Mouse (Mus musculus): ENCODE results near the gene Rnase11.

Rnase11 gene

GRCm38 (mm10) chr14:51085086-51085485, 35.1 kb upstream of the Rnase11 start:
- in situ Hi-C loops (cut with MboI; ENCODE audit: low pct_unique_long_range_greater_than_20kb in 1 of 2, low sequenced_read_pairs in 2 of 2, unreplicated experiment in 1 of 2): loop anchor here in 1 of 2 experiments (10.0 kb wide), 1 partner anchor 280 kb away; the partner anchor contains the start of genes Ccnb1ip1 and Parp2

GRCm38 (mm10) chr14:51083805-51084204, 33.8 kb upstream of the Rnase11 start:
- in situ Hi-C loops (cut with MboI; ENCODE audit: low pct_unique_long_range_greater_than_20kb in 1 of 2, low sequenced_read_pairs in 2 of 2, unreplicated experiment in 1 of 2): loop anchor here in 1 of 2 experiments (10.0 kb wide), 1 partner anchor 279 kb away; the partner anchor contains the start of genes Ccnb1ip1 and Parp2

- in situ Hi-C loops (cut with MboI; ENCODE audit: low pct_unique_long_range_greater_than_20kb in 1 of 2, low sequenced_read_pairs in 2 of 2, unreplicated experiment in 1 of 2): loop anchor here in 1 of 2 experiments (10.0 kb wide), 1 partner anchor 278 kb away; the partner anchor contains the start of genes Ccnb1ip1 and Parp2
Observed at GRCm38 (mm10) chr14:51082599-51083581, 32.9 kb upstream of the Rnase11 start.

DNA sequence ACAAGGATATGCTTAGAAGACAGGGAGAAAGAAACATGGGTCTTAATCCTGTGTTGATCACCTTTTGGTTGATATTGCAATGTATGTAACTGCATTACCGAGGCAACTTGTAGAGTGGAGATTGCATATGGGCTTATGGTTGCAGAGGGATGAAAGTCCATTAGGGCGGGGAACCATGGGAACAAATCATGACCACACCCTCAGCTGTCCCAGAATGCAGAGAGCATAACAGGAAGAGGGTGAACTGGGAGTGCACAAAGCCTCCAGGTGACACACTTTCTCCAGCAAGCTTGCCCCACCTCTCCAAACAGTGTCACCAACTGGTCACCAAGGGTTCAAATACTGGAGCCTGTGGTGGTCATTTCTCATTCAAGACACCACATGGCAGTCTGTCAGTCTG, 31.1 kb upstream of the Rnase11 start:
- in situ Hi-C loops (cut with MboI; ENCODE audit: low pct_unique_long_range_greater_than_20kb in 1 of 2, low sequenced_read_pairs in 2 of 2, unreplicated experiment in 1 of 2): loop anchor here in 1 of 2 experiments (10.0 kb wide), 1 partner anchor 276 kb away; the partner anchor contains the start of genes Ccnb1ip1 and Parp2

- in situ Hi-C loops (cut with MboI; ENCODE audit: low pct_unique_long_range_greater_than_20kb in 1 of 2, low sequenced_read_pairs in 2 of 2, unreplicated experiment in 1 of 2): no loop called here
Observed at GRCm38 (mm10) chr14:51079180-51079579, 29.2 kb upstream of the Rnase11 start.

DNA sequence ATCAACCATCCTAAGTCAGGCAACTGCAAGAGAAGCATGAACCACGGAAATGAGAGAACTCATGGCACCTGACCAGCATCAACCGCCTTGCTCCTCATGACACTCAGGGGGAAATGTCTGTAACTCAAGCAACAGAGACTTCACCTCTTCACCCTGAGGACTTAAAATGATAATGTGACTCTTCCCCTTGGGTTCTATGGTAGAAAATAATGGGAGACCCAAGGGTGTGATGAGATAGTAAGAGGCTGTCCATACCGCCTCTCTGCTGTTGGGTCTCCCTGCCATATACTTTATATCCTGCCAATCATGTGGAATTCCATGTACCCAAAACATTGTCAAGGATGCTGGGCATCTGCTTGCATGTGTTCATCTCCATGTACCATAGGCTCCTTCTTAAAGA, 24.4 kb upstream of the Rnase11 start, which contains the start of gene Olfr750:
Olfr750 (minus strand) TSS at position 101 of the 400 bp plus-strand sequence.
- in situ Hi-C loops (cut with MboI; ENCODE audit: low pct_unique_long_range_greater_than_20kb in 1 of 2, low sequenced_read_pairs in 2 of 2, unreplicated experiment in 1 of 2): loop anchor here in 1 of 2 experiments (25.0 kb wide), 1 partner anchor 1262 kb away; no protein-coding TSS in a partner anchor

DNA sequence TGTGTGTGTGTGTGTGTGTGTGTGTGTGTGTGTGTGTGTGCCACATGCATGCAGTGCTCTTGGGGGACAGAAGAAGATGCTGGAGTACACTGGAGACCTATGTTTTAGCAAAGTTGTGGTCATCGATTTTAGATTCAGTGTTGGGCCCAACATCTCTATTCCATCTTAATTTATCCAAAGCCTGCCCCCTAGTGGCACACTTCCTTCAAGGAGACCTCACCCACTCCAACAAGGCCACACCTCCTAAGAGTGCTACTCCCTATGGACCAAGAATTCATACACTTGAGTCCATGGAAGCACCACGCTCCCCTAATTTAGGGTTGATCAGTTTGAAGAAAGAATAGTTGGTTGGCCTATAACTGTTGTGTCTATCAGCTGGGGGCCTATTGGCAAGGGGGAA, 19.7 kb upstream of the Rnase11 start:
- in situ Hi-C loops (cut with MboI; ENCODE audit: low pct_unique_long_range_greater_than_20kb in 1 of 2, low sequenced_read_pairs in 2 of 2, unreplicated experiment in 1 of 2): loop anchor here (5.0 to 25.0 kb wide), 3 partner anchors 255 to 1257 kb away; partner anchors contain the start of genes Ccnb1ip1 (in 1 of the 2) and Parp2 (in 1 of the 2)

DNA sequence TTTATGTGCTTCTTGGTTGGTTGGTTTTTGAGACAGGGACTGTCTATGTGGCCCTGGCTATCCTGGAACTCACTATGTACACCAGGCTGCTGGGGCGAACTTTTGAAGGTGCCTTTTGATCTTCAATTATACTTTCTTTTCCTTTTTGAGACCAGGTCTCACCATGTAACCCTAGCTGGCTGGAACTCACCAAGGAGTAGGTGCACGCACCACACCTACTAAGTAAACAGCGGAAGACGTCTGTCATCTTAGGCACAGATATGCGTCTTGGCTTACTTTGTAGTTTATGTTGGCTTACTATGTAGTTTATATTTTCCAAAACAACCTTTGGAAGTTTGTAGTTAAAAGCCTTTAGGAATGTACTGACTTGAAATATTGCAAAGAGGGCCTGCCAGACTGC, 19.0 kb upstream of the Rnase11 start:
- in situ Hi-C loops (cut with MboI; ENCODE audit: low pct_unique_long_range_greater_than_20kb in 1 of 2, low sequenced_read_pairs in 2 of 2, unreplicated experiment in 1 of 2): loop anchor here (5.0 to 25.0 kb wide), 3 partner anchors 254 to 1257 kb away; partner anchors contain the start of genes Ccnb1ip1 (in 1 of the 2) and Parp2 (in 1 of the 2)

- in situ Hi-C loops (cut with MboI; ENCODE audit: low pct_unique_long_range_greater_than_20kb in 1 of 2, low sequenced_read_pairs in 2 of 2, unreplicated experiment in 1 of 2): loop anchor here (5.0 to 25.0 kb wide), 3 partner anchors 33 to 1248 kb away; no protein-coding TSS in a partner anchor
Observed at GRCm38 (mm10) chr14:51060761-51061160, 10.8 kb upstream of the Rnase11 start.

DNA sequence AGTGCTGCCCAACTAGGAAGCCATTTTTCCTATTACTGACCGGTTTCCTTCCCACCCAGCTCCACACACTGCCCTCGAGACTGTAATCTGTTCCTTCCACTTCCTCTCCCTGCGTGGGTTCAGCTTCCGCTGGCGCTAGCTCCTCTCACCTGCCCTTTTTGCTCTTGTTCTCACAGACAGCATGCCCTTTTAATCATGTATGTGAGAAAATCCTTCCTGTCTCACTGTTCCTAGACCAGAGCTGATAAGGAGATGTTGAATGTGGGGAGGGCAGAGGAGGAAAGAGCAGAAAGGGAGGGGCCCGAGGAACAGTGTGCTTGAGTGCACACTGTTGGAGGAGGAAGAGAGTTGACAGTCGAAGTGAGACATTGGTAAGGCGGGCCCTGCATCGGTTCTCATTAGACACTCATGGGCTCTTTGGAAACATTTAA, 7.5 kb upstream of the Rnase11 start, which contains the start of gene Rnase12:
Rnase12 (minus strand) TSS at position 261 of the 431 bp plus-strand sequence.
- in situ Hi-C loops (cut with MboI; ENCODE audit: low pct_unique_long_range_greater_than_20kb in 1 of 2, low sequenced_read_pairs in 2 of 2, unreplicated experiment in 1 of 2): loop anchor here in 1 of 2 experiments (25.0 kb wide), 1 partner anchor 1245 kb away; no protein-coding TSS in a partner anchor

DNA sequence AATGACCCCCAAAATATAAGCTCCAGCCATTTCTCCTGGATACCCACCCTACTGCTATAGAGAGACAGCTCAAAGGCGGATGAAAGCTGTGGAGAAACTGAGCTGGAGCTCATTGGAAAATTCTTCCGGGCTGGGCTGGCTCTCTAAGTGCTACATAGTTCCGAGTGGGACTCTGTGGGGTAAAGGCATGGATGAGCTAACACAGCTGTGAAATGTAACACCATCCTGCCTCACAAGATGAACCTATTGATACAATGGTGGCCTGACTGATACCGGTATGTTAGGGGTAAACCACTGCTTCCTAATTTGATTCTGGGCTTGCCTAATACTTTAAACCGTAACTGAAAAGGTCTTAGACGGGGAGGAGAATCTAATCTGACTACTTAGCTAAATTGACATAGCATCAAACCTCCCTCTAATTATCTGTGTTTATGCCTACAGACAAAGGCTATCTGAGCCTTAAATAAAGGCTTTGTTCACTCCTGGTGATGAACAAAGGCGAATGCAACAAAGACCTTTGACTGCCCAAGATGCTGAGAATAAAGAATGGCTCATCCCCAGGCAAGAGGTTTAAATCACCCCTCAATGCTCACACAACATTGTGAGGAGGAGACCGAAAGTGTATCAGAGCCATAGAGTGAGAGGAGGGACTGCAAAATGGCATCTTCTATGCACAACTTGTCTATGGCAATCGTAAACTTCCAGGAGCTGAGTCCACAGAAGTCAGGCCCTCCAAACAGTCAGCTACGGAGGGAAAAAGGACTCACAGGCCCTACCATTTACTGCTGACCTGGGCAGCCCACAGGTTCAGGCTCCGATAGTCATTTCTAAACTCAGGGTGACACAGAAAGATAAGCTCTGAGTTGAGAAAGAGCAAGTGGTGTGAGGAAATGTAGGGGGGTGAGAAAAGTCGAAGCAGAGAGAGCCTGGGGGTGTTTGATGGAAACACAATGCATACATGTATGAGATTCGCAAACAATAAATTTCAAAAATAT, 4.6 kb upstream of the Rnase11 start:
- in situ Hi-C loops (cut with MboI; ENCODE audit: low pct_unique_long_range_greater_than_20kb in 1 of 2, low sequenced_read_pairs in 2 of 2, unreplicated experiment in 1 of 2): loop anchor here in 1 of 2 experiments (25.0 kb wide), 1 partner anchor 1242 kb away; no protein-coding TSS in a partner anchor

GRCm38 (mm10) chr14:51053176-51053575, 3.2 kb upstream of the Rnase11 start:
- in situ Hi-C loops (cut with MboI; ENCODE audit: low pct_unique_long_range_greater_than_20kb in 1 of 2, low sequenced_read_pairs in 2 of 2, unreplicated experiment in 1 of 2): loop anchor here in 1 of 2 experiments (25.0 kb wide), 1 partner anchor 1241 kb away; no protein-coding TSS in a partner anchor

DNA sequence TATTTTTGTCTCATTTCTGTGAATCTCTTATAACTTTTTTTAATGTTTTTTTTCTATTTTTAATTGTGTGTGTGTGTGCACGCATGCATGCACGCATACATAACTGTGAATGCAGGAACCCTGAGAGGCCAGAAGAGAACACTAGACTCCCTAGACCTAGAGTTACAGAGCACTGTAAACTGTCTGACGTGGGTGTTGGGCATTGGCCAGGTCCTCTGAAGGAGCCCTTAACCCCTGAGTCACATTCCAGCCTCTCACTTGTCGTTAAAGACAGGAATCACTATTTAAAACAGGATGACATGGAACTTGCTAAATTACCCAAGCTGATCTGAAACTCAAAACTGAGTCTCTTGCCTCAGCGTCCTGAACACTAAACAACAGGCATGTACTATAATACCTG, 2.0 kb upstream of the Rnase11 start:
- in situ Hi-C loops (cut with MboI; ENCODE audit: low pct_unique_long_range_greater_than_20kb in 1 of 2, low sequenced_read_pairs in 2 of 2, unreplicated experiment in 1 of 2): loop anchor here in 1 of 2 experiments (25.0 kb wide), 1 partner anchor 1240 kb away; no protein-coding TSS in a partner anchor

GRCm38 (mm10) chr14:51047846-51048245, 2.1 kb downstream of the Rnase11 start:
- in situ Hi-C loops (cut with MboI; ENCODE audit: low pct_unique_long_range_greater_than_20kb in 1 of 2, low sequenced_read_pairs in 2 of 2, unreplicated experiment in 1 of 2): no loop called here

GRCm38 (mm10) chr14:51041769-51042168, 8.2 kb downstream of the Rnase11 start, which contains the start of gene Rnase9:
Rnase9 (minus strand) TSS chr14:51041869.
- in situ Hi-C loops (cut with MboI; ENCODE audit: low pct_unique_long_range_greater_than_20kb in 1 of 2, low sequenced_read_pairs in 2 of 2, unreplicated experiment in 1 of 2): no loop called here

DNA sequence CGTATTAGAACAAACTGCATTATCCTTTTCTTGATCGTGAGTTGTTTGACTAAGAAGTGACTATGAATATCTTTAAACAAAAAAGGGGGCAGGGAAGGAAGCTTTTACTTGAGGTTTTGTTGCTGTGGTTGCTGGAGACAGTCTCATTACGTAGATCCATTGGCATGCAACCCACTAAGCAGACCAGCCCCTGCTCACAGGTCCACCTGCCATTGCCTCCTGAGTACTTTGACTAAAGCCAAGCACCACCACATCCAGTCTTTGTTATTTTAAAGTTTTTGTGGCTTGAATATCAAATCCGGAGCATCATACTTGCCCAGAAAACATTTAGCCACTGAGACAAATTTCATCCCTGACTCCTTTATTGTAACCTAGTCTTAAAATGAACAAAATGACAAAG, 13.7 kb downstream of the Rnase11 start:
- in situ Hi-C loops (cut with MboI; ENCODE audit: low pct_unique_long_range_greater_than_20kb in 1 of 2, low sequenced_read_pairs in 2 of 2, unreplicated experiment in 1 of 2): no loop called here

GRCm38 (mm10) chr14:51035206-51035605, 14.8 kb downstream of the Rnase11 start:
- in situ Hi-C loops (cut with MboI; ENCODE audit: low pct_unique_long_range_greater_than_20kb in 1 of 2, low sequenced_read_pairs in 2 of 2, unreplicated experiment in 1 of 2): no loop called here
